Mouse (Mus musculus): ENCODE measurements at regions not wholly inside any gene's neighbourhood (a gene's known extent, or its start where the extent isn't known, plus 50 kb on each side); places are given as distances from the start of the nearest gene placed in this dataset.

GRCm38 (mm10) chr4:9113982-9114381 is 875.1 kb upstream of the Car8 start:
- TF ChIP-seq POLR2AphosphoS5 (IDR thresholded peaks at IDR 0.05; ENCODE audit: insufficient replicate concordance, low read depth, low read length) (no peak), CTCF (IDR thresholded peaks at IDR 0.05; ENCODE audit: low read depth, low read length) (no peak)
- no peaks in the 10 kb centered on the region for H3K9me3 ChIP-seq (replicated peaks)
- no peaks in the 10 kb centered on the region for H3K36me3 ChIP-seq (replicated peaks)
- H3K4me1 ChIP-seq (ENCODE audit: insufficient read depth, low read depth, low read length): no peaks in the 10 kb centered on the region
- H3K27me3 ChIP-seq (ENCODE audit: insufficient read depth, low read length): no peaks in the 10 kb centered on the region
- ATAC-seq (ENCODE audit: extremely low read depth, insufficient number of reproducible peaks, low FRiP score, poor library complexity, severe bottlenecking) (no peak), DNase-seq (ENCODE audit: low spot score) (no peak)
- H3K4me3 ChIP-seq (ENCODE audit: low read depth, low read length): no peak overlapping the region

- Histone ChIP-seq H3K4me3 (ENCODE audit: low read depth, low read length) (no peak overlapping the region), H3K9me3 (replicated peaks) (no peaks in the 10 kb centered on the region), H3K36me3 (replicated peaks) (no peaks in the 10 kb centered on the region), H3K27me3 (ENCODE audit: insufficient read depth, low read length) (no peaks in the 10 kb centered on the region), H3K4me1 (ENCODE audit: insufficient read depth, low read depth, low read length) (no peaks in the 10 kb centered on the region)
- ATAC-seq (ENCODE audit: extremely low read depth, insufficient number of reproducible peaks, low FRiP score, poor library complexity, severe bottlenecking) (no peak), DNase-seq (ENCODE audit: low spot score) (no peak)
- TF ChIP-seq CTCF (IDR thresholded peaks at IDR 0.05; ENCODE audit: low read depth, low read length) (no peak), GATA1 (IDR thresholded peaks at IDR 0.05; ENCODE audit: borderline replicate concordance, low read length) (no peak), POLR2AphosphoS5 (IDR thresholded peaks at IDR 0.05; ENCODE audit: insufficient replicate concordance, low read depth, low read length) (no peak), TAL1 (conservative IDR thresholded peaks at IDR 0.05; ENCODE audit: low read depth, low read length) (no peak), GATA2 (IDR thresholded peaks at IDR 0.05; ENCODE audit: borderline replicate concordance, low read depth, low read length) (no peak)
Observed at GRCm38 (mm10) chr4:9110355-9110754, 871.5 kb upstream of the Car8 start.

- no peaks in the 10 kb centered on the region for H3K36me3 ChIP-seq (replicated peaks)
- ATAC-seq (ENCODE audit: extremely low read depth, insufficient number of reproducible peaks, low FRiP score, poor library complexity, severe bottlenecking) (no peak), DNase-seq (ENCODE audit: low spot score) (no peak)
- H3K4me1 ChIP-seq (ENCODE audit: insufficient read depth, low read depth, low read length): no peaks in the 10 kb centered on the region
- no peaks in the 10 kb centered on the region for H3K9me3 ChIP-seq (replicated peaks)
- TF ChIP-seq TAL1 (conservative IDR thresholded peaks at IDR 0.05; ENCODE audit: low read depth, low read length) (no peak), GATA1 (IDR thresholded peaks at IDR 0.05; ENCODE audit: borderline replicate concordance, low read length) (no peak), GATA2 (IDR thresholded peaks at IDR 0.05; ENCODE audit: borderline replicate concordance, low read depth, low read length) (no peak), CTCF (IDR thresholded peaks at IDR 0.05; ENCODE audit: low read depth, low read length) (no peak), POLR2AphosphoS5 (IDR thresholded peaks at IDR 0.05; ENCODE audit: insufficient replicate concordance, low read depth, low read length) (no peak)
- no peaks in the 10 kb centered on the region for H3K27me3 ChIP-seq (ENCODE audit: insufficient read depth, low read length)
- H3K4me3 ChIP-seq (ENCODE audit: low read depth, low read length): no peak overlapping the region
Observed at GRCm38 (mm10) chr4:9107295-9107694, 868.5 kb upstream of the Car8 start.

GRCm38 (mm10) chr4:9106778-9107177 is 867.9 kb upstream of the Car8 start:
- H3K36me3 ChIP-seq (replicated peaks): no peaks in the 10 kb centered on the region
- no peak overlapping the region for H3K4me3 ChIP-seq (ENCODE audit: low read depth, low read length)
- no peaks in the 10 kb centered on the region for H3K4me1 ChIP-seq (ENCODE audit: insufficient read depth, low read depth, low read length)
- TF ChIP-seq POLR2AphosphoS5 (IDR thresholded peaks at IDR 0.05; ENCODE audit: insufficient replicate concordance, low read depth, low read length) (no peak), GATA2 (IDR thresholded peaks at IDR 0.05; ENCODE audit: borderline replicate concordance, low read depth, low read length) (no peak), TAL1 (conservative IDR thresholded peaks at IDR 0.05; ENCODE audit: low read depth, low read length) (no peak), GATA1 (IDR thresholded peaks at IDR 0.05; ENCODE audit: borderline replicate concordance, low read length) (no peak), CTCF (IDR thresholded peaks at IDR 0.05; ENCODE audit: low read depth, low read length) (no peak)
- no peaks in the 10 kb centered on the region for H3K27me3 ChIP-seq (ENCODE audit: insufficient read depth, low read length)
- H3K9me3 ChIP-seq (replicated peaks): no peaks in the 10 kb centered on the region
- ATAC-seq (ENCODE audit: extremely low read depth, insufficient number of reproducible peaks, low FRiP score, poor library complexity, severe bottlenecking): no peak
- no peak for DNase-seq (ENCODE audit: low spot score)

- no peak for ATAC-seq (ENCODE audit: extremely low read depth, insufficient number of reproducible peaks, low FRiP score, poor library complexity, severe bottlenecking)
- Histone ChIP-seq H3K36me3 (replicated peaks) (no peaks in the 10 kb centered on the region), H3K9me3 (replicated peaks) (no peaks in the 10 kb centered on the region), H3K4me3 (ENCODE audit: low read depth, low read length) (no peak overlapping the region), H3K27me3 (ENCODE audit: insufficient read depth, low read length) (no peaks in the 10 kb centered on the region), H3K4me1 (ENCODE audit: insufficient read depth, low read depth, low read length) (no peaks in the 10 kb centered on the region)
- TF ChIP-seq GATA1 (IDR thresholded peaks at IDR 0.05; ENCODE audit: borderline replicate concordance, low read length): no peak
- TF ChIP-seq POLR2AphosphoS5 (IDR thresholded peaks at IDR 0.05; ENCODE audit: insufficient replicate concordance, low read depth, low read length): no peak
- no peak for TF ChIP-seq GATA2 (IDR thresholded peaks at IDR 0.05; ENCODE audit: borderline replicate concordance, low read depth, low read length)
- TF ChIP-seq CTCF (IDR thresholded peaks at IDR 0.05; ENCODE audit: low read depth, low read length): no peak
- no peak for TF ChIP-seq TAL1 (conservative IDR thresholded peaks at IDR 0.05; ENCODE audit: low read depth, low read length)
- no peak for DNase-seq (ENCODE audit: low spot score)
Observed at GRCm38 (mm10) chr4:9104657-9105056, 865.8 kb upstream of the Car8 start.

GRCm38 (mm10) chr4:9103958-9104357 is 865.1 kb upstream of the Car8 start:
- Histone ChIP-seq H3K4me3 (ENCODE audit: low read depth, low read length) (no peak overlapping the region), H3K4me1 (ENCODE audit: insufficient read depth, low read depth, low read length) (no peaks in the 10 kb centered on the region), H3K27me3 (ENCODE audit: insufficient read depth, low read length) (no peaks in the 10 kb centered on the region), H3K9me3 (replicated peaks) (no peaks in the 10 kb centered on the region), H3K36me3 (replicated peaks) (no peaks in the 10 kb centered on the region)
- TF ChIP-seq GATA1 (IDR thresholded peaks at IDR 0.05; ENCODE audit: borderline replicate concordance, low read length) (no peak), CTCF (IDR thresholded peaks at IDR 0.05; ENCODE audit: low read depth, low read length) (no peak), TAL1 (conservative IDR thresholded peaks at IDR 0.05; ENCODE audit: low read depth, low read length) (no peak), GATA2 (IDR thresholded peaks at IDR 0.05; ENCODE audit: borderline replicate concordance, low read depth, low read length) (no peak), POLR2AphosphoS5 (IDR thresholded peaks at IDR 0.05; ENCODE audit: insufficient replicate concordance, low read depth, low read length) (no peak)
- no peak for ATAC-seq (ENCODE audit: extremely low read depth, insufficient number of reproducible peaks, low FRiP score, poor library complexity, severe bottlenecking)
- DNase-seq (ENCODE audit: low spot score): no peak
